Comparison of ENCODE assay signal across 15 mouse cellular contexts in the genomic region with DNA sequence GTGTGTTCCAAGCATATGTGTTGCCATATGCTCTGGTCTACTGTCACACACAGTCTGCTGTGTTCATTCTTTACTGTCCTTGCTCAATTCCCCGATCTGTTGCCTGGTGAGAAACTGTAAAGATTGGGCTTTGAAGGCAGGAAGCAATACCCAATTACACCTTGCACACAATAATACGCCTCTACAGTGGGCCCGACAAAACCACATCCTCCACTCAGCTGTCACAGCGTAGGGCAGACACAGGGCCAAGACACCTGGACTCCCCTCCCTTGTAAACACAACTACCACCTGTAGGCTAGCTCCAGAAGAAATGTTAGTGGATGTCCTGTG.
A peak's percentile ranks its signal among the peaks of the same experiment; 100 is the strongest.
DNase-seq lines count a peak whose midpoint lies in the region; ATAC-seq and TF ChIP-seq lines count a peak whose summit lies in the region.
"Had no signal": no experiment of that assay in that cellular context is flagged by ENCODE, and none has a peak within 500 bp of the region (broad histone marks: within the 10 kb centered on the region; RNA-seq: fewer than 3 reads in every experiment).

No protein-coding gene starts in this region.

- H3K9ac ChIP-seq in hindbrain, embryonic 14.5 days: no peak overlapping the region
- no peak overlapping the region for H3K9ac ChIP-seq in hindbrain, postnatal 0 days (replicated peaks; ENCODE audit: low read length)
- H3K9ac ChIP-seq: limb, embryonic 15.5 days had no signal

- ATAC-seq in hindbrain, embryonic 14.5 days (ENCODE audit: low FRiP score): no peak; the same call in 1 of the 2 replicates
- ATAC-seq in CD4-positive, CD25-positive, alpha-beta regulatory T cell, adult 4 months: peak; percentile 96
- ATAC-seq in hindbrain, postnatal 0 days: peak; percentile 7; the same call in 1 of the 2 replicates
- peak; percentile 61; the same call in 1 of the 2 replicates for ATAC-seq in neutrophil, adult 5-6 weeks (ENCODE audit: extremely low read depth, insufficient number of reproducible peaks, low FRiP score, poor library complexity, severe bottlenecking)
- ATAC-seq: intestine, postnatal 0 days had no signal

- no peak overlapping the region for H3K4me3 ChIP-seq in hindbrain, embryonic 10.5 days
- H3K4me3 ChIP-seq in hindbrain, embryonic 14.5 days (replicated peaks; ENCODE audit: low read length): no peak overlapping the region
- no peak overlapping the region for H3K4me3 ChIP-seq in hindbrain, postnatal 0 days (ENCODE audit: low read length)
- H3K4me3 ChIP-seq: heart, embryonic 10.5 days; limb, embryonic 15.5 days; neural tube, embryonic 13.5 days had no signal

- H3K36me3 ChIP-seq in hindbrain, embryonic 10.5 days: no peaks in the 10 kb centered on the region
- H3K36me3 ChIP-seq in hindbrain, embryonic 14.5 days (replicated peaks; ENCODE audit: control insufficient read depth, insufficient read depth): no peaks in the 10 kb centered on the region
- H3K36me3 ChIP-seq in hindbrain, postnatal 0 days (ENCODE audit: insufficient read depth, low read length): no peaks in the 10 kb centered on the region
- H3K36me3 ChIP-seq: heart, embryonic 10.5 days; limb, embryonic 15.5 days; neural tube, embryonic 13.5 days had no signal

- peaks cover 27% of the 10 kb centered on the region for H3K4me1 ChIP-seq in hindbrain, embryonic 10.5 days (replicated peaks)
- H3K4me1 ChIP-seq in hindbrain, embryonic 14.5 days (replicated peaks; ENCODE audit: control insufficient read depth, insufficient read depth, low read length): peaks cover 15% of the 10 kb centered on the region
- peaks cover 19% of the 10 kb centered on the region for H3K4me1 ChIP-seq in hindbrain, postnatal 0 days (ENCODE audit: insufficient read depth, low read length)

- peaks cover 3% of the 10 kb centered on the region; the same call in 1 of the 2 replicates for H3K27me3 ChIP-seq in hindbrain, embryonic 10.5 days (ENCODE audit: insufficient read depth, poor library complexity, severe bottlenecking)
- H3K27me3 ChIP-seq in hindbrain, embryonic 14.5 days (ENCODE audit: control insufficient read depth, insufficient read depth, low read length): no peaks in the 10 kb centered on the region
- H3K27me3 ChIP-seq in hindbrain, postnatal 0 days (ENCODE audit: insufficient read depth, low read length): no peaks in the 10 kb centered on the region
- H3K27me3 ChIP-seq: CH12.LX; limb, embryonic 15.5 days had no signal

- no peak overlapping the region for H3K4me2 ChIP-seq in hindbrain, embryonic 14.5 days (replicated peaks)
- H3K4me2 ChIP-seq in hindbrain, postnatal 0 days (ENCODE audit: low read depth, low read length): no peak overlapping the region
- H3K4me2 ChIP-seq: limb, embryonic 15.5 days had no signal

- intact Hi-C loops in left cerebral cortex, postnatal 25 days (cut with DNase I): no loop called here

- no peaks in the 10 kb centered on the region for H3K9me3 ChIP-seq in hindbrain, embryonic 10.5 days
- H3K9me3 ChIP-seq in hindbrain, embryonic 14.5 days (ENCODE audit: control insufficient read depth, low read length): no peaks in the 10 kb centered on the region
- H3K9me3 ChIP-seq in hindbrain, postnatal 0 days (ENCODE audit: low read length): no peaks in the 10 kb centered on the region
- H3K9me3 ChIP-seq: heart, embryonic 10.5 days; limb, embryonic 15.5 days; neural tube, embryonic 13.5 days had no signal

- 91% methylated on average over 4 of the region's 4 CpGs for WGBS in hindbrain, embryonic 10.5 days
- WGBS in hindbrain, embryonic 14.5 days: 81% methylated on average over 4 of the region's 4 CpGs
- WGBS in hindbrain, postnatal 0 days: 66% methylated on average over 4 of the region's 4 CpGs

- H3K27ac ChIP-seq in hindbrain, embryonic 10.5 days: peak overlapping the region; percentile 92; the same call in 1 of the 2 replicates
- no peak overlapping the region for H3K27ac ChIP-seq in hindbrain, embryonic 14.5 days
- H3K27ac ChIP-seq in hindbrain, postnatal 0 days: peak overlapping the region; percentile 86; the same call in 1 of the 2 replicates
- H3K27ac ChIP-seq: neural tube, embryonic 13.5 days had no signal

- DNase-seq in hindbrain, embryonic 10.5 days (ENCODE audit: low spot score): no peak
- DNase-seq in hindbrain, embryonic 14.5 days (ENCODE audit: low spot score): no peak
- no peak for DNase-seq in hindbrain, postnatal 0 days (ENCODE audit: low spot score)
- no peak for DNase-seq in testis, postnatal 10 days (ENCODE audit: low spot score)
- no peak for DNase-seq in left cerebral cortex, postnatal 25 days (ENCODE audit: low spot score in 2 of 2)
- DNase-seq in layer of hippocampus, adult 9-11 months: no peak
- DNase-seq: lung, postnatal 36 days; right cerebral cortex, postnatal 4 days had no signal

- TF ChIP-seq CTCF in hindbrain, postnatal 0 days (IDR thresholded peaks at IDR 0.05; ENCODE audit: low read depth): no peak
